In the genomic region with DNA sequence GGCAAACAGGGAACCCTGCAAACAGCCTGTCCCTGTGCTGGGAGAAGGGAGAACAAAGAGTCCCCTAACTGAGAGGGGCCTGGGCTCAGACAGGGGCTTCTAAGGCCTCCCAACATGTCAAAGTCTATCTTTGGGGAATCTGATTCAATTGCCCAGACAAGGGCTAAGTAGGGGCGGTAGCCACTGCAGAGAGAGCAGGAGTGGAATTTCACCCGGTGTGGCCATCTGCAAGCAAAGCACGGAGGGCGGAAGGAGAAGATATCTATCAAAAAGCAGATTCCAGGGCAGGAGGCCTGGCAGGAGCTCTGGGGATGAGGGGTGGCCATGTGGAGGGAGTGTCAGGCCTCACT, we compare ENCODE assay signal across 9 mouse cellular contexts. TPM values are rescaled to one million over a fixed set of nuclear protein-coding genes. Genes with fewer than 3 reads are reported as not detected.
DNase-seq lines count a peak whose midpoint lies in the region; ATAC-seq lines count a peak whose summit lies in the region.
"Had no signal": no experiment of that assay in that cellular context is flagged by ENCODE, and none has a peak within 500 bp of the region (broad histone marks: within the 10 kb centered on the region; RNA-seq: fewer than 3 reads in every experiment).

No protein-coding gene starts in this region.

- H3K27ac ChIP-seq in lung, embryonic 15.5 days: peak overlapping the region; percentile 81
- H3K27ac ChIP-seq in heart, embryonic 15.5 days: peak overlapping the region; percentile 81
- H3K27ac ChIP-seq in limb, embryonic 10.5 days: peak overlapping the region; percentile 91
- H3K27ac ChIP-seq in stomach, embryonic 15.5 days: peak overlapping the region; percentile 74

- 35% methylated on average over 4 of the region's 4 CpGs for WGBS in lung, embryonic 15.5 days
- WGBS in heart, embryonic 15.5 days: 30% methylated on average over 4 of the region's 4 CpGs
- 37% methylated on average over 4 of the region's 4 CpGs for WGBS in limb, embryonic 10.5 days
- 41% methylated on average over 4 of the region's 4 CpGs for WGBS in stomach, embryonic 15.5 days

- H3K4me2 ChIP-seq in lung, embryonic 15.5 days: no peak overlapping the region
- H3K4me2 ChIP-seq in heart, embryonic 15.5 days: no peak overlapping the region
- H3K4me2 ChIP-seq in stomach, embryonic 15.5 days: no peak overlapping the region

- peaks cover 16% of the 10 kb centered on the region for H3K4me1 ChIP-seq in lung, embryonic 15.5 days
- H3K4me1 ChIP-seq in heart, embryonic 15.5 days (replicated peaks): peaks cover 12% of the 10 kb centered on the region
- peaks cover 18% of the 10 kb centered on the region for H3K4me1 ChIP-seq in limb, embryonic 10.5 days
- peaks cover 4% of the 10 kb centered on the region; the same call in 1 of the 2 replicates for H3K4me1 ChIP-seq in stomach, embryonic 15.5 days

- no peak for ATAC-seq in lung, embryonic 15.5 days (ENCODE audit: borderline replicate concordance, extremely low read depth, low FRiP score, low TSS enrichment)
- ATAC-seq in heart, embryonic 15.5 days (replicated peaks; ENCODE audit: insufficient number of reproducible peaks, insufficient read depth, low FRiP score, low read depth): no peak; the same call in 1 of the 2 replicates
- ATAC-seq in stomach, embryonic 15.5 days (ENCODE audit: insufficient read depth, low FRiP score, low read depth): no peak

- H3K27me3 ChIP-seq in lung, embryonic 15.5 days: no peaks in the 10 kb centered on the region
- no peaks in the 10 kb centered on the region for H3K27me3 ChIP-seq in heart, embryonic 15.5 days
- no peaks in the 10 kb centered on the region for H3K27me3 ChIP-seq in limb, embryonic 10.5 days (ENCODE audit: low read depth, poor library complexity, severe bottlenecking)
- no peaks in the 10 kb centered on the region for H3K27me3 ChIP-seq in stomach, embryonic 15.5 days (replicated peaks)

- H3K9me3 ChIP-seq in lung, embryonic 15.5 days: no peaks in the 10 kb centered on the region
- no peaks in the 10 kb centered on the region for H3K9me3 ChIP-seq in heart, embryonic 15.5 days (replicated peaks)
- no peaks in the 10 kb centered on the region for H3K9me3 ChIP-seq in limb, embryonic 10.5 days (replicated peaks)
- H3K9me3 ChIP-seq in stomach, embryonic 15.5 days: no peaks in the 10 kb centered on the region

- H3K9ac ChIP-seq in lung, embryonic 15.5 days: no peak overlapping the region
- no peak overlapping the region for H3K9ac ChIP-seq in heart, embryonic 15.5 days
- no peak overlapping the region for H3K9ac ChIP-seq in stomach, embryonic 15.5 days

- H3K36me3 ChIP-seq in lung, embryonic 15.5 days: no peaks in the 10 kb centered on the region
- no peaks in the 10 kb centered on the region for H3K36me3 ChIP-seq in heart, embryonic 15.5 days
- H3K36me3 ChIP-seq in limb, embryonic 10.5 days: no peaks in the 10 kb centered on the region
- no peaks in the 10 kb centered on the region for H3K36me3 ChIP-seq in stomach, embryonic 15.5 days

- no peak overlapping the region for H3K4me3 ChIP-seq in lung, embryonic 15.5 days
- no peak overlapping the region for H3K4me3 ChIP-seq in heart, embryonic 15.5 days
- H3K4me3 ChIP-seq in limb, embryonic 10.5 days: no peak overlapping the region
- H3K4me3 ChIP-seq in stomach, embryonic 15.5 days (replicated peaks): no peak overlapping the region

- no peak for DNase-seq in lung, postnatal 36 days
- peak; percentile 58 for DNase-seq in limb, embryonic 10.5 days (ENCODE audit: low spot score)
- DNase-seq in right cerebral cortex, postnatal 4 days: no peak
- no peak for DNase-seq in cerebellum, adult 11 months
- no peak for DNase-seq in gastrocnemius, postnatal 25 days

RNA-seq across cellular contexts. Expression of a gene that starts 38.7 kb away (rescaled TPM):
- polyA plus RNA-seq in lung, embryonic 15.5 days (2015; fragmentation: Nextera tagmentation; extraction: Ambion mirVana): not detected in 2 replicates
- not detected in 2 replicates for polyA plus RNA-seq in heart, embryonic 15.5 days (2015; fragmentation: Nextera tagmentation; extraction: Ambion mirVana)
- not detected in 2 replicates for polyA plus RNA-seq in limb, embryonic 10.5 days (2016; fragmentation: Nextera tagmentation; extraction: Ambion mirVana)
- not detected in 2 replicates for polyA plus RNA-seq in stomach, embryonic 15.5 days (2015; fragmentation: Nextera tagmentation; extraction: Ambion mirVana)
- not detected for total RNA-seq in gastrocnemius, postnatal 25 days (2021)
- total RNA-seq: gastrocnemius, postnatal 4 days had no signal

RNA-seq across cellular contexts. Expression of a gene that starts 38.8 kb away (rescaled TPM):
- 0.17 TPM in 1 of 2 replicates, not detected in the other for polyA plus RNA-seq in lung, embryonic 15.5 days (2015; fragmentation: Nextera tagmentation; extraction: Ambion mirVana)
- polyA plus RNA-seq in heart, embryonic 15.5 days (2015; fragmentation: Nextera tagmentation; extraction: Ambion mirVana): not detected in 2 replicates
- 0.15 and 0.24 TPM in 2 replicates for polyA plus RNA-seq in limb, embryonic 10.5 days (2016; fragmentation: Nextera tagmentation; extraction: Ambion mirVana)
- polyA plus RNA-seq in stomach, embryonic 15.5 days (2015; fragmentation: Nextera tagmentation; extraction: Ambion mirVana): not detected in 2 replicates
- not detected for total RNA-seq in gastrocnemius, postnatal 25 days (2021)
- total RNA-seq: gastrocnemius, postnatal 4 days had no signal
